8 mouse cellular contexts compared by ENCODE assay signal in the genomic region with DNA sequence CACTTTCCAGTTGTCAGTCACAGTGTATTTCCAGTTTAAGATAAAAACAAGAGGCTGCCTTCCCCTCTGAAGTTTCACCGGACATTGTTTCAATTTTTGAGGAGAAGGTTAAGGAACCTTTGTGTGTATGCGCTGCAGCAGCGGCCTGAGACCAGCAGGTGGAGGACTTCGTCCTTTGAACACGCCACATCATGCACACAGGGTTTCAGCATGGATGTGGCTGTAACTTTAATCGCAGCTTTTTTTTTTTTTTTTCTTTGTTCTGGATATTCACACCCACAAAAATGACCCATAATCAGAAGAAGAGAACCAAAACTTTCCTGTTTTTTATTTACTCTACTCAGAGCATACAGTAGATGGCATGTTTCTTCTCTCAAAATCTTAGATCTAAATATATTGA. TPM values are rescaled to one million over a fixed set of nuclear protein-coding genes. Genes with fewer than 3 reads are reported as not detected.
DNase-seq lines count a peak whose midpoint lies in the region; ATAC-seq lines count a peak whose summit lies in the region.

No protein-coding gene starts in this region.

- no peak overlapping the region for H3K4me3 ChIP-seq in heart, embryonic 13.5 days
- no peak overlapping the region for H3K4me3 ChIP-seq in heart, embryonic 12.5 days
- H3K4me3 ChIP-seq in hindbrain, embryonic 10.5 days, result no peak overlapping the region
- no peak overlapping the region for H3K4me3 ChIP-seq in limb, embryonic 13.5 days

- peak; percentile 51 for ATAC-seq in heart, embryonic 13.5 days (ENCODE audit: extremely low read depth, insufficient number of reproducible peaks, low FRiP score, low TSS enrichment)
- ATAC-seq in heart, embryonic 12.5 days (ENCODE audit: insufficient number of reproducible peaks, low FRiP score), result no peak
- peak; percentile 73; the same call in 1 of the 2 replicates for ATAC-seq in limb, embryonic 13.5 days (ENCODE audit: low FRiP score, low read depth)
- ATAC-seq in monocyte, adult 5-6 weeks (replicated peaks; ENCODE audit: insufficient number of reproducible peaks, low FRiP score, low TSS enrichment, poor library complexity, severe bottlenecking), result peak; percentile 66

- no peaks in the 10 kb centered on the region for H3K27me3 ChIP-seq in heart, embryonic 13.5 days (replicated peaks)
- H3K27me3 ChIP-seq in heart, embryonic 12.5 days (replicated peaks), result no peaks in the 10 kb centered on the region
- peaks cover 8% of the 10 kb centered on the region; the same call in 1 of the 2 replicates for H3K27me3 ChIP-seq in hindbrain, embryonic 10.5 days (ENCODE audit: insufficient read depth, poor library complexity, severe bottlenecking)
- no peaks in the 10 kb centered on the region for H3K27me3 ChIP-seq in limb, embryonic 13.5 days

- H3K4me1 ChIP-seq in heart, embryonic 13.5 days, result peaks cover 22% of the 10 kb centered on the region
- H3K4me1 ChIP-seq in heart, embryonic 12.5 days (replicated peaks), result peaks cover 20% of the 10 kb centered on the region
- H3K4me1 ChIP-seq in hindbrain, embryonic 10.5 days (replicated peaks), result peaks cover 19% of the 10 kb centered on the region
- peaks cover 5% of the 10 kb centered on the region for H3K4me1 ChIP-seq in limb, embryonic 13.5 days

- no peaks in the 10 kb centered on the region for H3K36me3 ChIP-seq in heart, embryonic 13.5 days
- no peaks in the 10 kb centered on the region for H3K36me3 ChIP-seq in heart, embryonic 12.5 days
- no peaks in the 10 kb centered on the region for H3K36me3 ChIP-seq in hindbrain, embryonic 10.5 days
- H3K36me3 ChIP-seq in limb, embryonic 13.5 days, result no peaks in the 10 kb centered on the region

- H3K27ac ChIP-seq in heart, embryonic 13.5 days (replicated peaks), result no peak overlapping the region
- no peak overlapping the region for H3K27ac ChIP-seq in heart, embryonic 12.5 days (ENCODE audit: poor library complexity, severe bottlenecking)
- peak overlapping the region; percentile 26; the same call in 1 of the 2 replicates for H3K27ac ChIP-seq in hindbrain, embryonic 10.5 days
- no peak overlapping the region for H3K27ac ChIP-seq in limb, embryonic 13.5 days

- DNase-seq in ZHBTc4 (ENCODE audit: low read depth, low spot score), result peak; percentile 83
- peak; percentile 87 for DNase-seq in embryo, embryonic 11 days
- DNase-seq in hindbrain, embryonic 10.5 days (ENCODE audit: low spot score), result peak; percentile 73
- no peak for DNase-seq in layer of hippocampus, adult 9-10 months (ENCODE audit: low spot score)

- no peak overlapping the region for H3K4me2 ChIP-seq in heart, embryonic 13.5 days
- no peak overlapping the region for H3K4me2 ChIP-seq in heart, embryonic 12.5 days
- no peak overlapping the region for H3K4me2 ChIP-seq in limb, embryonic 13.5 days (replicated peaks)

- H3K9me3 ChIP-seq in heart, embryonic 13.5 days, result no peaks in the 10 kb centered on the region
- H3K9me3 ChIP-seq in heart, embryonic 12.5 days (replicated peaks), result no peaks in the 10 kb centered on the region
- no peaks in the 10 kb centered on the region for H3K9me3 ChIP-seq in hindbrain, embryonic 10.5 days
- no peaks in the 10 kb centered on the region for H3K9me3 ChIP-seq in limb, embryonic 13.5 days

- no peak overlapping the region for H3K9ac ChIP-seq in heart, embryonic 13.5 days
- no peak overlapping the region for H3K9ac ChIP-seq in heart, embryonic 12.5 days
- no peak overlapping the region for H3K9ac ChIP-seq in limb, embryonic 13.5 days

- WGBS in heart, embryonic 13.5 days, result 20% methylated on average over 6 of the region's 6 CpGs
- 32% methylated on average over 6 of the region's 6 CpGs for whole genome bisulfite sequencing in heart, embryonic 12.5 days
- 31% methylated on average over 6 of the region's 6 CpGs for WGBS in hindbrain, embryonic 10.5 days
- WGBS in limb, embryonic 13.5 days, result 25% methylated on average over 6 of the region's 6 CpGs

RNA-seq across cellular contexts. Expression of a gene that starts 3.1 kb away (rescaled TPM):
- polyA plus RNA-seq in heart, embryonic 13.5 days (2015; fragmentation: Nextera tagmentation; extraction: Ambion mirVana), result 27.7 and 30.6 TPM in 2 replicates
- polyA plus RNA-seq in heart, embryonic 12.5 days (2016; fragmentation: Nextera tagmentation; extraction: Ambion mirVana), result 36.5 and 37.1 TPM in 2 replicates
- 9.3 and 10.0 TPM in 2 replicates for polyA plus RNA-seq in hindbrain, embryonic 10.5 days (2016; fragmentation: Nextera tagmentation; extraction: Ambion mirVana)
- polyA plus RNA-seq in limb, embryonic 13.5 days (2015; fragmentation: Nextera tagmentation; extraction: Ambion mirVana), result 11.2 and 12.6 TPM in 2 replicates
- 119 to 295 TPM (median 259 TPM) in 3 replicates for total RNA-seq in monocyte, adult 5-6 weeks (2017)
